8 mouse cellular contexts compared by ENCODE assay signal in the genomic region with DNA sequence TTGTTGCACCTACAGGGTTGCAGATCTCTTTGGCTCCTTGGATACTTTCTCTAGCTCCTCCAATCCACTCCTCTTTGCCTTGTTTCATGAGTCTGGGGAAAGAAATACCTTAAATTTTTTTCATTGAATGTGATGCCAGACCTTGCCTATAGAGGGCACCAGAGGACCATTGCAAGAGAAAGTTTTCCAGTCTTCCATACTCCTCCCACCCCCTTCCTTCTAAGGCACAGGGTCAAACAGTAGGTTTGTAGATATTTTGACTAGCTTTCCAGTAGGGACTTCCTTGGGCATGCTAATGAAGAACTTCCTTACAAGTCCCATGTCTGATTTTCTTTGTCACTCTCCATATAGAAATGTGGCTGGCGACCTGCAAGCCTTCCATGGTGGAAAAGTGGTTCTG.
DNase-seq lines count a peak whose midpoint lies in the region; ATAC-seq and TF ChIP-seq lines count a peak whose summit lies in the region.
"Had no signal": no experiment of that assay in that cellular context is flagged by ENCODE, and none has a peak within 500 bp of the region (broad histone marks: within the 10 kb centered on the region; RNA-seq: fewer than 3 reads in every experiment).

No protein-coding gene starts in this region.

- H3K4me1 ChIP-seq in kidney, embryonic 14.5 days (ENCODE audit: control insufficient read depth, insufficient read depth, low read length) = no peaks in the 10 kb centered on the region
- H3K4me1 ChIP-seq in hindbrain, embryonic 15.5 days (replicated peaks) = no peaks in the 10 kb centered on the region
- H3K4me1 ChIP-seq in thymus, adult 2 months (replicated peaks; ENCODE audit: control insufficient read depth, insufficient read depth, low read length) = no peaks in the 10 kb centered on the region
- H3K4me1 ChIP-seq: embryonic facial prominence, embryonic 12.5 days had no signal

- no peak for TF ChIP-seq POLR2A in thymus, adult 2 months (IDR thresholded peaks at IDR 0.05; ENCODE audit: control insufficient read depth, extremely low read depth, insufficient read depth, low read length, poor library complexity)

- no peak for ATAC-seq in kidney, embryonic 14.5 days (ENCODE audit: low FRiP score, low TSS enrichment)
- ATAC-seq in hindbrain, embryonic 15.5 days (ENCODE audit: low FRiP score, low read depth) = 0 out of 2 replicates have a peak, but pooled peaks have one; percentile 59
- ATAC-seq in megakaryocyte progenitor cell, adult 5-6 weeks (replicated peaks; ENCODE audit: poor library complexity) = peak; percentile 86

- no peak for TF ChIP-seq CTCF in thymus, adult 2 months (IDR thresholded peaks at IDR 0.05; ENCODE audit: borderline replicate concordance, control insufficient read depth, extremely low read depth, insufficient read depth, low read length, poor library complexity)

- no peak overlapping the region for H3K4me2 ChIP-seq in kidney, embryonic 14.5 days (replicated peaks; ENCODE audit: low read depth, low read length)
- H3K4me2 ChIP-seq in hindbrain, embryonic 15.5 days = no peak overlapping the region
- H3K4me2 ChIP-seq: embryonic facial prominence, embryonic 12.5 days had no signal

- no peak overlapping the region for H3K27ac ChIP-seq in kidney, embryonic 14.5 days (ENCODE audit: low read depth, low read length)
- H3K27ac ChIP-seq in hindbrain, embryonic 15.5 days (replicated peaks) = no peak overlapping the region
- no peak overlapping the region for H3K27ac ChIP-seq in thymus, adult 2 months (ENCODE audit: control insufficient read depth, insufficient read depth, low read length)
- H3K27ac ChIP-seq: embryonic facial prominence, embryonic 12.5 days had no signal

- H3K4me3 ChIP-seq in kidney, embryonic 14.5 days (ENCODE audit: low read length) = no peak overlapping the region
- no peak overlapping the region for H3K4me3 ChIP-seq in hindbrain, embryonic 15.5 days
- no peak overlapping the region for H3K4me3 ChIP-seq in thymus, adult 2 months (ENCODE audit: control insufficient read depth, insufficient read depth, low read length)
- H3K4me3 ChIP-seq: embryonic facial prominence, embryonic 12.5 days had no signal

- H3K27me3 ChIP-seq in kidney, embryonic 14.5 days (ENCODE audit: control insufficient read depth, insufficient read depth, low read length) = no peaks in the 10 kb centered on the region
- no peaks in the 10 kb centered on the region for H3K27me3 ChIP-seq in hindbrain, embryonic 15.5 days
- no peaks in the 10 kb centered on the region for H3K27me3 ChIP-seq in thymus, adult 2 months (ENCODE audit: control insufficient read depth, insufficient read depth, low read length)
- H3K27me3 ChIP-seq: embryonic facial prominence, embryonic 12.5 days had no signal

- H3K36me3 ChIP-seq in kidney, embryonic 14.5 days (ENCODE audit: control insufficient read depth, insufficient read depth, low read length) = no peaks in the 10 kb centered on the region
- no peaks in the 10 kb centered on the region for H3K36me3 ChIP-seq in hindbrain, embryonic 15.5 days
- H3K36me3 ChIP-seq in thymus, adult 2 months (ENCODE audit: control insufficient read depth, insufficient read depth, low read length) = no peaks in the 10 kb centered on the region
- H3K36me3 ChIP-seq: embryonic facial prominence, embryonic 12.5 days had no signal

- WGBS in kidney, embryonic 14.5 days = 61% methylated on average over 1 of the region's 1 CpGs
- WGBS in hindbrain, embryonic 15.5 days = 70% methylated on average over 1 of the region's 1 CpGs
- WGBS in thymus, adult 2 months = 96% methylated on average over 1 of the region's 1 CpGs

- H3K9me3 ChIP-seq in kidney, embryonic 14.5 days (ENCODE audit: control insufficient read depth, low read length) = no peaks in the 10 kb centered on the region
- H3K9me3 ChIP-seq in hindbrain, embryonic 15.5 days = no peaks in the 10 kb centered on the region
- H3K9me3 ChIP-seq: embryonic facial prominence, embryonic 12.5 days had no signal

- no peak overlapping the region for H3K9ac ChIP-seq in kidney, embryonic 14.5 days (ENCODE audit: low read depth, low read length)
- no peak overlapping the region for H3K9ac ChIP-seq in hindbrain, embryonic 15.5 days
- H3K9ac ChIP-seq: embryonic facial prominence, embryonic 12.5 days had no signal

- peak; percentile 1 to 4 for DNase-seq in kidney, adult 8-10 months
- peak; percentile 55 for DNase-seq in ES-CJ7 (ENCODE audit: low read depth, low spot score)
- DNase-seq in c-Kit-positive CD71-negative TER-119-negative erythroid progenitor cells, embryonic 14.5 days (ENCODE audit: low read depth) = peak; percentile 4
- DNase-seq in thymus, adult 2 months = no peak
